Mouse (Mus musculus) heart, adult 2 months (tissue): ENCODE data around the gene Samhd1. TPM values are rescaled to one million over a fixed set of nuclear protein-coding genes. Genes with fewer than 3 reads are reported as not detected.

Experiments
- DNase-seq, 2 experiments: peaks; one replicate each; pipeline ENCODE4 v3.0.0; 2021
- H3K27ac ChIP-seq: fragments of 200-600 bp; 2 replicates; pipeline ENCODE4 v1.8.1; 2022
- H3K27me3 ChIP-seq: fragments of 200-500 bp; 2 replicates; pipeline ENCODE4 v1.6.1; 2012; ENCODE audit warnings: mild to moderate bottlenecking, low read length, inconsistent platforms, mixed read lengths; ENCODE audit not compliant: control insufficient read depth, insufficient read depth
- H3K36me3 ChIP-seq: fragments of 200-500 bp; 2 replicates; pipeline ENCODE4 v1.6.1; 2012; ENCODE audit warnings: low read length, inconsistent platforms; ENCODE audit not compliant: control insufficient read depth, insufficient read depth
- H3K4me1 ChIP-seq: fragments of 200-500 bp; 2 replicates; pipeline ENCODE4 v1.6.1; 2011; ENCODE audit warnings: low read length; ENCODE audit not compliant: control insufficient read depth, insufficient read depth
- H3K4me3 ChIP-seq: fragments of 200-600 bp; 2 replicates; pipeline ENCODE4 v1.8.1; 2022
- H3K79me2 ChIP-seq: fragments of 200-500 bp; replicated peaks from 2 replicates; pipeline ENCODE4 v1.6.1; 2012; ENCODE audit warnings: mild to moderate bottlenecking, inconsistent platforms, low read length, moderate library complexity, mixed read lengths; ENCODE audit not compliant: control insufficient read depth, insufficient read depth
- H3K9ac ChIP-seq: fragments of 200-500 bp; 2 replicates; pipeline ENCODE4 v1.6.1; 2012; ENCODE audit warnings: low read depth, mild to moderate bottlenecking, control low read depth, inconsistent platforms, low read length, mixed read lengths
- CTCF ChIP-seq: fragments of 200-600 bp; IDR thresholded peaks from 2 replicates; pipeline ENCODE4 v1.8.1; 2022; ENCODE audit warnings: antibody characterized with exemption, mild to moderate bottlenecking, moderate library complexity
- EP300 ChIP-seq: fragments of 200-500 bp; IDR thresholded peaks from 2 replicates; pipeline ENCODE4 v1.6.1; 2011; ENCODE audit warnings: low read depth, low read length, control low read depth; ENCODE audit not compliant: insufficient read depth
- POLR2A ChIP-seq: fragments of 200-500 bp; IDR thresholded peaks from 2 replicates; pipeline ENCODE4 v1.6.1; 2011; ENCODE audit warnings: mild to moderate bottlenecking, low read depth, low read length, control low read depth; ENCODE audit not compliant: insufficient read depth
- WGBS: fragments of 180-500 bp; shearing (Covaris S2); methylation state at CpG from one replicate; pipeline ENCODE4 v1.1.7; 2018; 5-methylcytosine and 5-hydroxymethylcytosine counted together
- intact Hi-C: fragments of 180-260 bp; cut with DNase I; formaldehyde crosslinking; loops from one replicate; pipeline ENCODE4 v1.15.1; 2025
- polyA plus RNA-seq: library from polyadenylated mRNA; depleted of rRNA; stranded (reverse); fragments of >200 nt; gene quantifications from 2 replicates; pipeline ENCODE4 v1.2.3, GENCODE M21; 2012
- total RNA-seq, 2 experiments: library from RNA; stranded (reverse); gene quantifications; 2 replicates each; pipeline ENCODE4 v1.2.3; 2021

Samhd1 gene
- total and polyA plus RNA-seq, 3 experiments, result 19.8 to 23.8 (median 22.7) TPM

- H3K27ac ChIP-seq, result no peak overlapping the region
- intact Hi-C loops, result loop anchor here (5.0 kb wide), 1 partner anchor 63 kb away; the partner anchor contains the start of gene Rbl1
- no peak for TF ChIP-seq EP300
- no peak for TF ChIP-seq CTCF
- TF ChIP-seq POLR2A, result no peak
- H3K4me3 ChIP-seq, result no peak overlapping the region
- H3K4me1 ChIP-seq, result no peaks in the 10 kb centered on the region; the same call in 1 of the 2 replicates
- H3K9ac ChIP-seq, result no peak overlapping the region
- H3K36me3 ChIP-seq, result no peaks in the 10 kb centered on the region
- H3K27me3 ChIP-seq, result no peaks in the 10 kb centered on the region
- no peaks in the 10 kb centered on the region for H3K79me2 ChIP-seq
- no peak for DNase-seq
- WGBS, result 79% methylated on average over 5 of the region's 5 CpGs
These were observed 4.3 kb upstream of the Samhd1 start for GRCm38 (mm10) chr2:157139251-157139802.

- no peak overlapping the region for H3K9ac ChIP-seq
- no peak for TF ChIP-seq CTCF
- TF ChIP-seq EP300, result no peak
- no peak for TF ChIP-seq POLR2A
- 69% methylated on average over 5 of the region's 5 CpGs for WGBS
These were observed 3.7 kb upstream of the Samhd1 start for GRCm38 (mm10) chr2:157138808-157139207.

DNA sequence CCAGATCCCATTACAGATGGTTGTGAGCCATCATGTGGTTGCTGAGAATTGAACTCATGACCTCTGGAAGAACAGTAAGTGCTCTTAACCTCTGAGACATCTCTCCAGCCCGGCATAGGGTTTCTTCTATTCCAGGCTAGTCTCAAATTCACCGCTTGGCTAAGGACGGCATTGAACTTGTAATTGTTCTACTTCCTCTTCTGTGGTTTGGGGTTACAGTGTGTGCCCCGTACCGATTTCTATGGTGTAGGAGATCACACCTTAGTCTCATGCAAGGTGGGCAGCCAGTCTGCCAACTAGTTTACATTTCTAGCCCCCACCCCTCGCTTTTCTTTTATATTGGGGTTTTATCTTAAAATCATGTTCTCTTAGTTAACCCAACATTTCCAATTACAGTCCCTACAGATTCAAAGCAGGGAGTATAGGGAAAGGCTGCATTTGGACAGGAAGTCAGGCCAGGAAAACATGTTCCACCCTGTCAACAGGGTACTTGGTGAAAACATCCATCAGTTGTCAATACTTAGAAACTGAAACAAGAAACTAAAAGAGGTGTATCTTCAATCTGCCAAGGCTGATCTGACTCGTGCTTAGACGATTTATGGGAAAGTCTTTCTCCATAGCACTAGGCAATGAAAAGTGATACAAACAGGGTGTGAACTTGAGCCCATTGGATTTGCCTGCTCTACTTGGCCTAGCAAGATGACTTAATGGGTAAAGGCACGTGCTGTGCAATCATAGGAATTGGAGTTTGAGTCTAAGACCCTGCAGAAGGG, 3.1 kb upstream of the Samhd1 start:
- H3K4me1 ChIP-seq, result peaks cover under 1% of the 10 kb centered on the region
- no peaks in the 10 kb centered on the region for H3K36me3 ChIP-seq
- H3K9ac ChIP-seq, result no peak overlapping the region
- no peaks in the 10 kb centered on the region for H3K27me3 ChIP-seq
- no peak for TF ChIP-seq EP300
- no peak for TF ChIP-seq CTCF
- no peak for TF ChIP-seq POLR2A
- no peak for DNase-seq
- WGBS, result 79% methylated on average over 9 of the region's 9 CpGs
- no peak overlapping the region for H3K4me3 ChIP-seq
- intact Hi-C loops, result loop anchor here (5.0 kb wide), 1 partner anchor 64 kb away; the partner anchor contains the start of gene Rbl1
- H3K79me2 ChIP-seq, result no peaks in the 10 kb centered on the region
- no peak overlapping the region for H3K27ac ChIP-seq

More at GRCm38 (mm10) chr2:157138808-157139207, 3.7 kb upstream of the Samhd1 start:
- Histone ChIP-seq H3K27me3 (no peaks in the 10 kb centered on the region), H3K79me2 (no peaks in the 10 kb centered on the region), H3K4me3 (no peak overlapping the region), H3K36me3 (no peaks in the 10 kb centered on the region), H3K4me1 (no peaks in the 10 kb centered on the region; the same call in 1 of the 2 replicates), H3K27ac (no peak overlapping the region)
- intact Hi-C loops, result loop anchor here (5.0 kb wide), 1 partner anchor 63 kb away; the partner anchor contains the start of gene Rbl1
- DNase-seq, result no peak

GRCm38 (mm10) chr2:157136646-157137045, 1.6 kb upstream of the Samhd1 start:
- Histone ChIP-seq H3K36me3 (peaks cover 2% of the 10 kb centered on the region; the same call in 1 of the 2 replicates), H3K27me3 (no peaks in the 10 kb centered on the region), H3K9ac (no peak overlapping the region), H3K79me2 (no peaks in the 10 kb centered on the region), H3K4me3 (no peak overlapping the region), H3K4me1 (peaks cover 3% of the 10 kb centered on the region), H3K27ac (no peak overlapping the region)
- WGBS, result 85% methylated on average over 2 of the region's 2 CpGs
- TF ChIP-seq POLR2A, result no peak
- no peak for TF ChIP-seq EP300
- TF ChIP-seq CTCF, result no peak
- intact Hi-C loops, result loop anchor here (5.0 kb wide), 1 partner anchor 66 kb away; the partner anchor contains the start of gene Rbl1
- no peak for DNase-seq

DNA sequence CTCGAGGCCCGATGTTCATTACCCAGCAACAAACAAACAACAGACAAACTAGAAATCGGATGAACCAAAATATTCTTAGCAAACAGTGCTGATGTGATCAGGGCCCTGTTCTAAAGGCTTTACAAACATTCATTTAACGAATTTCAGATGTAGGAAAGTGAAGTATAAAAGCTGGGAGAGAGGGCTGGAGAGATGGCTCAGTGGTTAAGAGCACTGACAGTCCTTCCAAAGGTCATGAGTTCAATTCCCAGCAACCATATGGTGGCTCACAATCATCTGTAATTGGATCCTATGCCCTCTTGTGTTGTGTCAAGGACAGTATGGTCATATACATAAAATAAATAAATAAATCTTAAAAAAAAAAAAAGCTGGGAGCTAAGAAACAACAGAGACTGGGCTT, 1.1 kb upstream of the Samhd1 start:
- Histone ChIP-seq H3K4me1 (peaks cover 3% of the 10 kb centered on the region), H3K27me3 (no peaks in the 10 kb centered on the region), H3K27ac (no peak overlapping the region), H3K79me2 (no peaks in the 10 kb centered on the region), H3K36me3 (peaks cover 2% of the 10 kb centered on the region; the same call in 1 of the 2 replicates), H3K9ac (no peak overlapping the region), H3K4me3 (no peak overlapping the region)
- DNase-seq, result no peak
- intact Hi-C loops, result loop anchor here (5.0 kb wide), 1 partner anchor 66 kb away; the partner anchor contains the start of gene Rbl1
- 90% methylated on average over 4 of the region's 4 CpGs for WGBS
- no peak for TF ChIP-seq CTCF
- no peak for TF ChIP-seq EP300
- TF ChIP-seq POLR2A, result no peak
